Mouse (Mus musculus) embryonic facial prominence, embryonic 13.5 days (tissue): ENCODE measurements around the gene Col11a2. TPM values are rescaled to one million over a fixed set of nuclear protein-coding genes. Genes with fewer than 3 reads are reported as not detected.

Experiments used
- ATAC-seq: fragments of 200-750 bp; cut with Nextera tagmentation; 2 replicates; pipeline ENCODE4 v1.8.0; 2017; ENCODE audit warnings: low read depth; ENCODE audit not compliant: insufficient number of reproducible peaks, insufficient read depth, low FRiP score, low TSS enrichment
- H3K27ac ChIP-seq: fragments of 300-500 bp; sonication (generic); 2 replicates; pipeline ENCODE4 v1.5.1; 2015; ENCODE audit warnings: moderate library complexity, mild to moderate bottlenecking, inconsistent platforms
- H3K27me3 ChIP-seq: fragments of 300-500 bp; sonication (generic); 2 replicates; pipeline ENCODE4 v1.6.1; 2015; ENCODE audit warnings: mild to moderate bottlenecking, inconsistent platforms
- H3K36me3 ChIP-seq: fragments of 300-500 bp; sonication (generic); 2 replicates; pipeline ENCODE4 v1.6.1; 2015; ENCODE audit warnings: mild to moderate bottlenecking, inconsistent platforms
- H3K4me1 ChIP-seq: fragments of 300-500 bp; sonication (generic); 2 replicates; pipeline ENCODE4 v1.6.1; 2015; ENCODE audit warnings: inconsistent platforms
- H3K4me2 ChIP-seq: fragments of 300-500 bp; sonication (generic); 2 replicates; pipeline ENCODE4 v1.6.1; 2015; ENCODE audit warnings: moderate library complexity, mild to moderate bottlenecking, inconsistent platforms
- H3K4me3 ChIP-seq: fragments of 300-500 bp; sonication (generic); 2 replicates; pipeline ENCODE4 v1.5.1; 2015; ENCODE audit warnings: mild to moderate bottlenecking, inconsistent platforms
- H3K9ac ChIP-seq: fragments of 300-500 bp; sonication (generic); 2 replicates; pipeline ENCODE4 v1.6.1; 2015; ENCODE audit warnings: mild to moderate bottlenecking, inconsistent platforms
- H3K9me3 ChIP-seq: fragments of 300-500 bp; sonication (generic); 2 replicates; pipeline ENCODE4 v1.6.1; 2016; ENCODE audit warnings: inconsistent platforms
- WGBS: fragments of 180-500 bp; shearing (Covaris S2); methylation state at CpG from one replicate; pipeline ENCODE4 v1.1.7; 2015; ENCODE audit warnings: mixed read lengths; 5-methylcytosine and 5-hydroxymethylcytosine counted together
- polyA plus RNA-seq: library from polyadenylated mRNA; unstranded; fragments of >200 nt; fragmentation: Nextera tagmentation; extraction: Ambion mirVana; gene quantifications from 2 replicates; pipeline ENCODE4 v1.2.1, GENCODE M21; 2015

Gene Col11a2
- polyA plus RNA-seq, 1 experiment from 2014 or later = 23.7 TPM

GRCm38 (mm10) chr17:34026917-34027655 is 12.2 kb upstream of the Col11a2 start:
- H3K9ac ChIP-seq = peak overlapping the region; percentile 83
- H3K4me2 ChIP-seq = peak overlapping the region; percentile 99
- no peak for ATAC-seq
- no peaks in the 10 kb centered on the region for H3K9me3 ChIP-seq
- peaks cover 31% of the 10 kb centered on the region for H3K36me3 ChIP-seq
- peak overlapping the region; percentile 80 for H3K27ac ChIP-seq
- peaks cover 61% of the 10 kb centered on the region for H3K4me1 ChIP-seq
- no peaks in the 10 kb centered on the region; the same call in 1 of the 2 replicates for H3K27me3 ChIP-seq
- H3K4me3 ChIP-seq = peak overlapping the region; percentile 82
- WGBS = 8% methylated on average over 36 of the region's 36 CpGs

- Histone ChIP-seq H3K36me3 (peaks cover 25% of the 10 kb centered on the region), H3K9me3 (no peaks in the 10 kb centered on the region), H3K9ac (peak within 1 kb of the TSS; percentile 83), H3K27me3 (no peaks in the 10 kb centered on the region; the same call in 1 of the 2 replicates), H3K27ac (peak within 1 kb of the TSS; percentile 80), H3K4me1 (peaks cover 63% of the 10 kb centered on the region), H3K4me2 (peak within 1 kb of the TSS; percentile 99), H3K4me3 (peak within 1 kb of the TSS; percentile 82)
- WGBS = under 1% methylated on average over 49 of the region's 49 CpGs
- peak; percentile 72 for ATAC-seq
These were observed 11.5 kb upstream of the Col11a2 start, which contains the start of gene H2-Ke6 for GRCm38 (mm10) chr17:34027656-34028223. TSS of gene H2-Ke6 (minus strand) at chr17:34028060.

GRCm38 (mm10) chr17:34028501-34029149 is 10.6 kb upstream of the Col11a2 start:
- no peaks in the 10 kb centered on the region for H3K9me3 ChIP-seq
- H3K4me1 ChIP-seq = peaks cover 71% of the 10 kb centered on the region
- H3K36me3 ChIP-seq = peaks cover 24% of the 10 kb centered on the region
- H3K4me3 ChIP-seq = peak overlapping the region; percentile 82
- H3K4me2 ChIP-seq = peak overlapping the region; percentile 99
- ATAC-seq = no peak
- H3K27ac ChIP-seq = peak overlapping the region; percentile 80
- H3K27me3 ChIP-seq = no peaks in the 10 kb centered on the region; the same call in 1 of the 2 replicates
- 0 out of 2 replicates have a peak overlapping the region, but pooled peaks have one; percentile 95 for H3K9ac ChIP-seq
- WGBS = 70% methylated on average over 17 of the region's 17 CpGs

GRCm38 (mm10) chr17:34029150-34029889 is 9.9 kb upstream of the Col11a2 start:
- Histone ChIP-seq H3K36me3 (peaks cover 30% of the 10 kb centered on the region), H3K4me1 (peaks cover 68% of the 10 kb centered on the region), H3K4me3 (peak overlapping the region; percentile 89), H3K4me2 (peak overlapping the region; percentile 99), H3K9ac (peak overlapping the region; percentile 95), H3K9me3 (no peaks in the 10 kb centered on the region), H3K27ac (peak overlapping the region; percentile 80; the same call in 1 of the 2 replicates), H3K27me3 (no peaks in the 10 kb centered on the region; the same call in 1 of the 2 replicates)
- 87% methylated on average over 18 of the region's 18 CpGs for WGBS
- ATAC-seq = no peak

GRCm38 (mm10) chr17:34029890-34030595 is 9.2 kb upstream of the Col11a2 start:
- no peak for ATAC-seq
- WGBS = 76% methylated on average over 21 of the region's 21 CpGs
- Histone ChIP-seq H3K27me3 (no peaks in the 10 kb centered on the region; the same call in 1 of the 2 replicates), H3K4me3 (peak overlapping the region; percentile 89), H3K4me1 (peaks cover 68% of the 10 kb centered on the region), H3K36me3 (peaks cover 35% of the 10 kb centered on the region), H3K9me3 (no peaks in the 10 kb centered on the region), H3K4me2 (peak overlapping the region; percentile 99), H3K27ac (no peak overlapping the region), H3K9ac (peak overlapping the region; percentile 95)

GRCm38 (mm10) chr17:34030861-34031326 is 8.3 kb upstream of the Col11a2 start:
- WGBS = 5% methylated on average over 20 of the region's 20 CpGs
- H3K27me3 ChIP-seq = no peaks in the 10 kb centered on the region; the same call in 1 of the 2 replicates
- peaks cover 44% of the 10 kb centered on the region for H3K36me3 ChIP-seq
- peak overlapping the region; percentile 95 for H3K9ac ChIP-seq
- no peaks in the 10 kb centered on the region for H3K9me3 ChIP-seq
- H3K4me2 ChIP-seq = peak overlapping the region; percentile 99
- H3K4me3 ChIP-seq = peak overlapping the region; percentile 89
- H3K4me1 ChIP-seq = peaks cover 60% of the 10 kb centered on the region
- ATAC-seq = no peak
- peak overlapping the region; percentile 96 for H3K27ac ChIP-seq

- H3K4me1 ChIP-seq = peaks cover 53% of the 10 kb centered on the region
- H3K36me3 ChIP-seq = peaks cover 51% of the 10 kb centered on the region
These were observed 7.6 kb upstream of the Col11a2 start, which contains the start of the genes Slc39a7 and Rxrb for GRCm38 (mm10) chr17:34031465-34032173. TSS of gene Slc39a7 (minus strand) at chr17:34031682. TSS of gene Rxrb (plus strand) at chr17:34031812.

GRCm38 (mm10) chr17:34032174-34032632 is 7.0 kb upstream of the Col11a2 start:
- Histone ChIP-seq H3K36me3 (peaks cover 57% of the 10 kb centered on the region), H3K27ac (peak overlapping the region; percentile 96), H3K9me3 (no peaks in the 10 kb centered on the region), H3K4me3 (peak overlapping the region; percentile 89), H3K4me1 (peaks cover 47% of the 10 kb centered on the region), H3K9ac (peak overlapping the region; percentile 95), H3K27me3 (no peaks in the 10 kb centered on the region), H3K4me2 (peak overlapping the region; percentile 99)
- under 1% methylated on average over 22 of the region's 48 CpGs for WGBS
- no peak for ATAC-seq

More at GRCm38 (mm10) chr17:34031465-34032173, 7.6 kb upstream of the Col11a2 start, which contains the start of the genes Slc39a7 and Rxrb:
- H3K4me2 ChIP-seq = peak within 1 kb of the TSS; percentile 99
- no peaks in the 10 kb centered on the region for H3K27me3 ChIP-seq
- peak within 1 kb of the TSS; percentile 95 for H3K9ac ChIP-seq
- H3K9me3 ChIP-seq = no peaks in the 10 kb centered on the region
- ATAC-seq = peak; percentile 71
- peak within 1 kb of the TSS; percentile 96 for H3K27ac ChIP-seq
- peak within 1 kb of the TSS; percentile 89 for H3K4me3 ChIP-seq
- under 1% methylated on average over 87 of the region's 88 CpGs for WGBS

- Histone ChIP-seq H3K27ac (no peak overlapping the region), H3K27me3 (peaks cover 5% of the 10 kb centered on the region), H3K9ac (peak overlapping the region; percentile 95), H3K4me1 (peaks cover 49% of the 10 kb centered on the region), H3K36me3 (peaks cover 63% of the 10 kb centered on the region), H3K4me2 (peak overlapping the region; percentile 99), H3K9me3 (no peaks in the 10 kb centered on the region), H3K4me3 (peak overlapping the region; percentile 89)
- ATAC-seq = no peak
- 49% methylated on average over 9 of the region's 9 CpGs for whole genome bisulfite sequencing
These were observed 6.4 kb upstream of the Col11a2 start for GRCm38 (mm10) chr17:34032806-34033205.

- no peak for ATAC-seq
- H3K9me3 ChIP-seq = no peaks in the 10 kb centered on the region
- no peak overlapping the region for H3K4me3 ChIP-seq
- H3K27ac ChIP-seq = no peak overlapping the region
- peaks cover 50% of the 10 kb centered on the region for H3K4me1 ChIP-seq
- peaks cover 11% of the 10 kb centered on the region for H3K27me3 ChIP-seq
- peak overlapping the region; percentile 99 for H3K4me2 ChIP-seq
- peaks cover 64% of the 10 kb centered on the region for H3K36me3 ChIP-seq
- peak overlapping the region; percentile 95; the same call in 1 of the 2 replicates for H3K9ac ChIP-seq
- WGBS = 89% methylated on average over 9 of the region's 9 CpGs
These were observed 5.8 kb upstream of the Col11a2 start for GRCm38 (mm10) chr17:34033441-34033840.
